Mouse (Mus musculus) megakaryocyte progenitor cell, adult 5-6 weeks (primary cell): ENCODE data around the gene Ctnnbl1. TPM values are rescaled to one million over a fixed set of nuclear protein-coding genes. Genes with fewer than 3 reads are reported as not detected.

ENCODE experiments used
- ATAC-seq: replicated peaks from 2 replicates; pipeline ENCODE4 v1.8.0; 2016; ENCODE audit warnings: mild to moderate bottlenecking, moderate TSS enrichment, inconsistent platforms; ENCODE audit not compliant: poor library complexity
- total RNA-seq, 2 experiments: library from RNA; stranded (forward) in 1 of 2; stranded (reverse) in 1 of 2; fragments of 157-497, 149-512 nt in 1 of 2; fragments of 200-1000 nt in 1 of 2; gene quantifications; 2 replicates each; pipeline versions ENCODE4 v1.2.3 to v1.2.4; 2015 to 2017

Ctnnbl1 gene
- total RNA-seq, 2 experiments from 2014 or later: 22.5 to 44.0 TPM

DNA sequence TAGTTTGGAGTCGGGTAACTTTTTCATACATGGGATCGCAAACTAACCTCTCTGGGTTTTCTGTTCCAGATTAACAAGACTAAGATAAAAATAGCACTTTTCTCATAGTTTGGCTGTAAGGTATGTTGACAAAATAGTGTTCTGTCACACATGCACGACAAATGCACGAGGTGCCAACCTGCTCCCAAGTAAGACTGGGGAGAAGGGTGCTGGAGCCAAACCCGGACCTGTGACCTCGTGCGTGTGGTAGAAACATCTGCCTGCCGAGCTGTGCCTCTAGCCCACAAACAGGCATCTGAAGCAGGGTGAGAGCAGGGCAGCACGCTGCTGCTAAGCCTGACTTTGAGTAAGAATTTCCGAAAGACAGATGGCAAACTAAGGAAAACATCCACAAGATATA, 125.1 kb downstream of the Ctnnbl1 start:
- no peak for ATAC-seq

DNA sequence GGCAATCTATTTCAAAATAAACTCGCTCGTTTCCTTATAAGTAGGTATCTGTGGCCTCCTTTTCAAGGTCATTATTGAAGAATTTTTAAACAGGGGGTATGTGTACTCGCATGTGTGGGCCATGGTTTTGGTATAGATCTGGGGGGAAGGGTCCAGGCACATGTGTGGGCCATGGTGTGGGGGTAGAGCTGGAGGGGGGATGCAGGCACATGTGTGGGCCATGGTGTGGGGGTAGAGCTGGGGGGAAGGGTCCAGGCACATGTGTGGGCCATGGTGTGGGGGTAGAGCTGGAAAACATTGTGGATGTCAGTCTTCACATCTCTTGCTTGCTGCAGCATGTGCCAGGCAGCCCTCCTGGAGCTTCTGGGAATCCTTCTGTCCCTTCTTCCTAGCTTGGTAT, 129.9 kb downstream of the Ctnnbl1 start:
- no peak for ATAC-seq

DNA sequence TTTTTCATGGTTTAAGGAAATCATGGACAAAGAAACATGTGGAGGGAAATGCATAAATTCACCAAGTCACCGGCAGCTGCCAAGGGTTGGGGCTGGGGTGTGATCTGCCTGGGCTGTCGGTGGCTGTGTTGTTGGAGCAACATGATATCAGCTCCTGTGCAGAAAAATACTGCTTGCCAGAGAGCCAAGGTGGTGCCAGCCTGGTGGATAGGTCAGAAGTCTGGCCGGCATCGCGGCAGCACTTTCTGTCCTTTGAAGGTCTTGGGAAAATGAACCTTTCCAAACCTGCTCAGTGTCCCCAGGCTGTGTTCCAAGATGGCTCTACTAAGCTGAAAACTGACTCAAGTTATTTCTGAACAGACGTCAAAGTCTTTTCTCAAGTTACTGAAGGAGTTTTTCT, 133.0 kb downstream of the Ctnnbl1 start:
- no peak for ATAC-seq

DNA sequence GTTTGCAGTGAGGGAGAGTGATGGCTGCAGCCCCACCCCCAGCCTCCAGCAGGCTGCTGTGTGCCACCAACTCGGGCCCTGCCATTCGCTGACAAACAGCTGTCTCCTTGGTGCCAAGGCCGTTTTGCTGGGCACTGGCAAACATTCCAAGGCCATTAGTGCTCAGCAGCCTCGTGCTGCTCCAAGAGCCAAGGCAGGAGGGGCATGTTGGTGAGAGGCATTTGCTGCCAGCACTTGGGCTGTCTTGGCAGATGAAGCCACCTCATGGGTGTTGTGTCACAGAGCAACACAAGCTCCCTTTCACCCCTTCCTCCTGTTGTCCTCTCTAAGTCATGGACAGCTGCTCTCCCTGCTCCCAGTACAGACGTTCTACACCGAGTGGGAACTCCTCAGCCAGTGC, 136.0 kb downstream of the Ctnnbl1 start:
- ATAC-seq: no peak

DNA sequence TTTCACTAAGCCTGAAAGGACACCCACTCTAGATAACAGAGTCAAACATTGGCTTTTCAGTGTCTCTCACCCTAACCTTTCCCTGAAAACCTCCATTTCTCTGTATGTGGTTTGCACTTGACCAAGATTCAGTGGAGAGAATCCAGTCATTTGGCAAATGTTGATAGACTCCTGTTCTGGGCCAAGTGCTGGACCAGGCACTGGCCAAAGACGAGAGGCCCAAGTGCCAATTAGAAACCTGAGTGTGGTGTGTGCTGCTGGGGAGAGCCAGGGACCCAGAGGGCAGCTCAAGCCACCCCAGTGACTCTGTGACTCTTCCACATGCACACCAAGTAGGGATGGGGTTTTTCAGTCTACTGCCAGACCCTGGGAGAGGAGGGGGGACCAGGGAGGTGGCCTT, 136.5 kb downstream of the Ctnnbl1 start:
- no peak for ATAC-seq

DNA sequence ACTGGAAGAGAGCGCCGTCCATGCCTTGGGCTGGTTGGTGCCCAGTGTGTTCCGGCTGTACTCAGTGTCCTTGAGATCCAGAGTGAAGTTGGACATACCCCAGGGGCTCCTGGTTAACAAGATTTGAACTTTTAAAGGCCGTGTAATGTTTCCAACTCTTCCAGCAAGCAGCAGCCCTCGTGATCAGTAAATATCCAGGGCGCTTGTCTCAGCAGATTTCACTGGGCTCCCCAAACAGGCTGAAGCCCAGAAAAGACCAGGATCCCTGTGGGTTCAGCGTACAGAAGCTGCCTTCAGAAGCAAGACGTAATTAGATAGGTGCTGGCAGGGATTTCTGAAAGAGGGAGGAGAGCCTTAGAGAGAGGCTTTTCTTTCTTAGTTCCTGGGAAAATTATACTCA, 137.9 kb downstream of the Ctnnbl1 start:
- no peak for ATAC-seq

DNA sequence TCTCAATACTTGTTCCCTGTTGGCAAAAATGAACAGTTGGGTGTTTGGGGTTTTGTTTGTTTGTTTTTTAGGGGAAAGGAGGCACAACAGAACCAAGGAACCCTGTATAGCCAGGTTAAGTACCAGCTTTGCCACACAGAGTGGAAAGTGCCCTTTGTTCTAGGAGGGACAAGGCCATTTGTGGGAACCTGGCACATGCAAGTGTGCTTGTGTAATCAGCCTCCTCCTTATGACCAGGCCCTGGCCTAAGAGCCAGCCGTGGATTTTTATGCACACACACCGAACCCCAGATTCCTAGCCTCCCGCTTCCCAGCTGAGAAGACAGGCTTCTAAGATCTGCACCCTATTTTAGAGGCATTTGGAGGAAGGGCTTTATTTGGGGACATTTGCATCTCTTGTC, 140.2 kb downstream of the Ctnnbl1 start:
- no peak for ATAC-seq

DNA sequence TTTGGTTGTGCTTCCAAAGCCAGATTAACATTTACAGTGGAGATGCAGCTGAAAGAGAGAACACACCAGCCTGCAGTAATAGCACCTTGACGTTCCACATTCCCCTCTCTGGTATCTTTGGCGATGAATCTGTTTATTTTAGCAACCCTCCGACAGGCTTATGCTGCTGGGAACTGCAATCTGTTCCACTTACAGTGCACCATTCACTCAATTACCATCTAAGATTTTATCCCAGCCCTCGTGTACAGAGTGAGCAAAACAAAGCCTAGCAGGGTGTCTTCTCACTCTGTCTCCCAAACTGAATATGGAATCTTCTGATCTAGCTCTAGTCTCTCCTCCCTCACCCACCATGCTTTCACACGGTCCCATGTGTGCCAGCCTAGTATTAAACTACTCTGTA, 140.8 kb downstream of the Ctnnbl1 start:
- ATAC-seq: no peak

DNA sequence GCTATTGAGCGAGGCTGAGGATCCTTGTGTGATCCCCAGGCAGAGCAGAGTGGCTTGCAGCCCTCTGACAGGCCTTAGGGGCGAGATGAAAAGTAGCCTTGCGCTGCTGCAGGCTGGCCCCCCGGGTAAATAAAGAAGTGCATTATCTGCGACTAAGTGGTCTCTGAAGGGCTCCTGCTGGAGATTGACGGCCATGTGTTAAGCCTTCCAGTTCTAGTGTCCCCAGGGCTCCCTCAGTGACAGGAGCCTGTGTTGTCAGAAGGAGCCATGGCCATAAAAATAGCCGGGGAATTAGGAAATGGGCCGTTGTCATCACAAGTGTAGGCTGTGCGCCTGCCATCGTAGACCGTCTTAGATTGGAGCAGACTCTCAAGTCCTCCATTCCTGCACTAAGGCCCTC, 144.7 kb downstream of the Ctnnbl1 start:
- ATAC-seq: no peak

DNA sequence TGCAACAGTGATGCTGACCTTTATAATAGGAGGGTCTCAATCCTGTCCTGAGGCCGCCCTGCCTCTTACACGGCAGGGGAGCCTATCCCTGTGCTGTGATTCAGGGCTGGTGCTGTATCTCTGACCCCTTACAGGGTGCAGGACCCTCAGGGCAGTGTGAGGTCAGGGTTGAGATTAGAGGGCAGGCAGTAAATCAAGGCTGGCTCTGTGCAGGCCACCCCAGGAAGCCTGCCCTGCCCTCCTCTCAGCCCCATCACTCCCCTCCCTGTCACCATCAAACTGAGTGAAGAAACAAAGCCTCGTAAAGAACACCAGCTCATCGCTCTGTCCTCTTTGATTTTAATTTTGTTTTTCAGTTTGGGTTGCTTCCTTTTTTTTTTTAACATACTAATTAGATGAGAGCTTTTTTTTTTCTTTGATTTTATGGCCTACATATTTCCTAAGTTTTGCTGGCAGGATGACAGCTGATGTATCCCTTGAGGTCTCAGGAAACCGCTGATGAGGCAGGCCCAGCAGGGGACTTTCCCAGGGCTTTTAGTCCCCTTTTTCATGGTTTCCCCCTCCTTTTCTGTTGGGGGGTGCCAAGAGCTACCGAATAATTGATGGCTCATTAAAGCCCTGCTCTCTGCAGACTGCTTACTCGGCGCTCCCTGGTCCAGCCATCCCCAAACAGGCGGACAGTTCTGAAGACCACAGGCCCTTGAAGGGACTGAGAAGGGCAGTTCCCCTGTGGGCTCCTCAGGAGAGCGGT, 150.2 kb downstream of the Ctnnbl1 start:
- ATAC-seq: no peak

DNA sequence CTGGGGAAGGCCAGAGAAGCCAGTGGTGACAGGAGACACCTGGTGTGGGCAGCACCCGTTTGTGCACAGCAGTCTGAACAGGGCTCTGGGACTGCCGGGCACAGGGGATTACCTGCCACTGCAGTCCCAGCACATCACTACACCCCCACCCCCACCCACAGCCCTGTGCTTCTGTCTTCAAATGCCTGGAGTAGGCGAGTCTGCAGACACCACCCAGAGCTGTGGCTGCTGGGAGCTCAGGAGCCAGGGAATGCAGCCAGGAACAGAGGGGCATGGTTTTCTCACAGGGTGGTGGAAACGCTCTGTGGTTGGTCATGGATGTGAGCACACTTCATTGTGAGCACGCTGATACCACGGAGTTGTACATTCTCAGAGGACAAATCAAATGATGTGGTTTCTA, 154.0 kb downstream of the Ctnnbl1 start:
- ATAC-seq: no peak

DNA sequence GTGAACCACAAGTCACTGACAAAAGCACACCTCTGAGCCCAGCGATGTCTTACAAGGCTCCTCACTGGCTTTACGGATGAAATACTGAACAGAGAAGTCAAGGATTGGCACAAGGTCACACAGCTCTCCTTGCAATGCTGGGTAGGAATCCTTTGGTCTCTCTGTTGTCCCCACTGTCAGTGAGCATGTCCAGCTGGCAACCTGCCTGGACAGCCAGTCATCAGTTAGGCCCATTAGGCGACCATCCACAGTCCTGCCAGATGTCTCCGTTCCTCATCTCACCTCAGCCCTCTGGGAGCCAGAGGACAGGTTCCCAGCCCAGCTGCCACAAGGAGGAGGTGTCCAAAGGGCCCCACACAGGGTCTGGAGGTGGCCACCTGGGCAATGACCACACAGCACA, 159.9 kb downstream of the Ctnnbl1 start:
- ATAC-seq: no peak

DNA sequence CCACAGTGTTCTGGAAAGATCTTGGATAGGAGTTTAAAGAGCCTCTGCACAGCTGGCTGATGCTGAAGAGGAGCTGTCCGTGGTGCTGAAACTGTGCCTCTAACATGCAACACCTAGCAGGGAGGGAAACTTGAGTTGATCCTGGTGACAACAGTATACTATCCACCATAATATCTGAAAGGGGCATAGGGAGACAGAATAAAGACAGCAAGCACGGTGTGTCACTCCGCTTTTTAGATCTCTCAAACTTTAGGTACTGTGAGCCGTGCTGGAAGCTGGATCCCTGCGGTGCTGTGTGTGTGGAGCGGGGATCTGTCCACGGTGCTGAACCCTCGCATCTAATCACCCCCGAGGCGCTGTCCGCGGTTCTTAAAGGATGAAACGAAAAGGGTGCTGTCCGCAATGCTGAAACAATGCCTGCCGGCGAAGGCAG, 176.0 kb downstream of the Ctnnbl1 start:
- ATAC-seq: peak; percentile 98

DNA sequence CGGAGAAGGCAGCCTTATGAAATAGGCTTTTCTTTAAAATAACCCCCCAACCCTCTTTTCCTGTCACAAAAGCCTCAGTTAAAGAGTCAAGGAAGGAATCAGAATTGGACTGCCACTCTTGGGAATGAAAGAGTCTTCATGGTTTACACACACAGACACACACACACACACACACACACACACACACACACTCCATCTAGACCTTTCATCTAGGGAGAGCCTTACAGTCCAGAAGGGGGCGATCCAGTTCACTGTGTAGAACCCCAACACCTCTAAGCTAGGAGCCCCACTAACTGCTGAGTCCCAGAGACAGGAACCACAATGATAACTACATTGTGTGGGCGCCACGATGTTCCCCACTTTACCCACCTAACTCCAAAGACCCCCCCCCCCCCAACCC, 176.5 kb downstream of the Ctnnbl1 start:
- ATAC-seq: no peak

DNA sequence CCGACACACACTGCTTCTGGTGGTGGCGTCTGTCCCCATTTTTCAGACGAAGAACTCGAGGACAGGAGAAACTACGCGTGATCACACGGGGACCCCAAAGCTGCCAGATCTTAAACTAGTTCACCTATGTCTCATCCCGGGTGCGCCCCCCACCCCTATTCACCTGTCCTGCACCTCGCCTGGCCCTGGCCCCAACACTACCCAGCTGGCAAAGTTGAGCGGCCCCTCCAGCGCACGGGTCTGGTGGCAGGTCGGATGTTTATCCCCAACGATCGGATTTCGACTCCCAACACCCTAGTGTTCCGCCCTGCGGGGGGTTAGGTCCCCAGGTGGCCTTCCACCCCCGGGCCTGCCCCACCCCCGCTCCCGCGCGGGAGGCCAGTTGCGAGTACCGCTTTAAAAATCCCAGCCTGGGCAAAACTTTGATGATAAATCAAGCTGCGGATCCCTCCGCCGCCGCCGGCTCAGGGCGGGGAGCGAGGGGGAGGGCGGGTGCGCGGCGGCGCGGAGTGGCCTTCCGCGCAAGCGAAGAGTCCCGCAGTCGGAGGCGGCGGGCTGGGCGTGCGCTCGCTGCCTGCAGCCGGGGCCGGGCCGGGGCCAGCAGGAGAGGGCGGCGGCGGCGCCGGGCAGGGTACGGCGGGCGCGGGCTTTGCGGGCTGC, 177.0 kb downstream of the Ctnnbl1 start, which contains the start of gene Vstm2l:
Gene Vstm2l (plus strand): TSS at position 549 of the 660 bp plus-strand sequence.
- no peak for ATAC-seq

DNA sequence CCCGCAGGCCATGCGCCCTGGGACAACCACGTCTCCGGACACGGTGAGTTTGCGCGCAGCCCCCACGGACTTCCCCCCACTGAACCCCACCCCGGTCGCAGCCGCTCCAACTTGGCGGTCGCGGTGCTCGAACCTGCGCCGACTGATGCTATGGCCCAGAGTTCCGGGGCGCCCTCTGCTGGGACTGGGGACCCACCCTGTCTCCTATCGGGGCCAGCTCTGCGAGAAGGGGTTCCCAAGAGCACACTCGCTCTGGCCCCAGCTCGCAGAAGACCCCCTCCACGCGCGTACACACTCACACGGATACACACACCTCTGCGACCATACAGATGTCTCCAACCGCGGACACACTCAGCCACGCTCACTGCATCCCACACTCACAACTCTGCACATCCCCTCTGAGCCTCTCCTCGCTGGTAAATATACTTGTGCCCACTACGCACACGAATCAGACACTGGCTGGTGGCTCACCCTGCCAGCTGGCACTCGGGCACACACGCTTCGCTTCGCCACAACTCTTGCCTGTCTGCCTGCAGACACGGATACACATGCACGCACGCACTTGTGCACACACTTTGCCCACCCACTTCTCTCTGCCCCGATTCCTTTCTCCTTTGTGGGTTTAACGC, 177.8 kb downstream of the Ctnnbl1 start:
- ATAC-seq: no peak

DNA sequence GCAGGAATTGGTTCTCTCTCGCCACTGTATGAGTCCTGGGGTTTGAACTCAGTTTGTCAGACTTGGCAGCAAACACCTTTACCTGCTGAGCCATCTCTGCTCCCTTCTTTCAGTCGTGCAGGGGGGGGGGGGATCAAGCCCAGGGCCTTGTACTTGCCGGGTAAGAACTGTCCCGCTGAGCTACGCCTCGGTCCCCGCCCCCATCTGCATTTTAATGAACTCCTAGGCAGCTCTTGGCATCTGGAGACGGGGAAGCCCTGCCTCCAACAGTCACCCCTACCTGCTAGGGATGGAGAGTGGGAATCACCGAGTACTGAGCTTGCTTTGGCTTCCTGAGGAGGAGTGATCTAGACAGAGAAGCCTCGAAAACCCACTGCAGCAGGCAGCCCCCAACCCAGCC, 181.3 kb downstream of the Ctnnbl1 start:
- no peak for ATAC-seq

DNA sequence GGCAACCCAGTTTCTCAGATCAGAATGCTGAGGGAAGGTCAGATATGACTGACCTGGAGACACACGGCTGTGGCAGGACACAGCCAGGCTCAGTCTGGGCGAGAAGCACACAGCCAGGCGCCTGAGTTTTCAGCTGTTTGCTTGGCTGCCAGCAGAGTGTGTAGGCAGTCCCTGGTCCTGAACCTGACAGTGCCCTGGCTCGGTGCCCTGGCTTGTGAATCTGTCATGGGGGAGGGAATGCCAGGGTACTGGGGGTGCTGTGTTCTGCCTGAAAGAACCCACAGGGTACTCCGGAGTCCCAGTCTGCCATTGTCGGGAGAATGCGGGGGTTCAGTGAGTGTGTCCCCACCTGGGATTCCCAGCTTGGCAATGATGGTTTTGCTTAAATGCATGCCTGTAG, 184.3 kb downstream of the Ctnnbl1 start:
- ATAC-seq: no peak

DNA sequence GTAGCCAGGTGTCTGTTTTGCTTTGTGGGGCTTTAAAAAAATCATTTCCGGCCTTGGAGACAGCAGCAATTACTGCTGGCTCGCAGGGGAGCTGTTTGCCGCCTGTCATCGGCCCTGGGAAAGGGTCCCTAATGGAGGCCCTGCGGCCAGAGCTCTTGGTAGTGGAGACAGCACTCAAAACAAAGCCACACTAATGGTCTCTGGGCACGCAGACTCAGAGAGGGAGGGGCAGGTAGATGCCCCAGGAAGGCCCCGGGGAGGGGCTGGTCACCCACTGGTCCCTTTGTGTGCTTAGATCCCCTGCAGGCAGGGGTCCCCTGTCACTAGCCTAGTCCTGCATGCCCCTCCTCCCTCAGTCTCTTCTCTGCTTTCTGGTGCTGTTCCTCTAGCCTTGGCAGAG, 186.2 kb downstream of the Ctnnbl1 start:
- no peak for ATAC-seq

DNA sequence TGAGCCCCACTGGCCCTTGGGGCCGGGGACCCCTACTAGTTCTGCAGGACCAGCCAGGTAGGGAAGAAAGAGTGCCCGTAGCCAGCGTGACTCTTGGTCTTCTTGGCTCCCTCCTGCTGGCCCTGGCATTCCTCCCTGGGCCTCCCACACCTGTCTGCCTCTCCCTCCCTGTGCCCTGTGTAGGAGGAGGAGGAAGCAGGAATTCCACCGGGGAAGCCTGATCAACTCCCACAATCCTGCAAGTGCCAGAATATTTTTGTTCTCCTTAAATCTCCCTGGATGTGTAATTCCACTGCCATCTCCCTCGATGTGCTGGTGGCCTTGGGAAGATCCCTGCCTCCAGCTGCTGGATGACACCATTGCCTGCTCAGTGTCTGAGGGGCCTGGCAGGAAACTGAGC, 187.3 kb downstream of the Ctnnbl1 start:
- no peak for ATAC-seq

DNA sequence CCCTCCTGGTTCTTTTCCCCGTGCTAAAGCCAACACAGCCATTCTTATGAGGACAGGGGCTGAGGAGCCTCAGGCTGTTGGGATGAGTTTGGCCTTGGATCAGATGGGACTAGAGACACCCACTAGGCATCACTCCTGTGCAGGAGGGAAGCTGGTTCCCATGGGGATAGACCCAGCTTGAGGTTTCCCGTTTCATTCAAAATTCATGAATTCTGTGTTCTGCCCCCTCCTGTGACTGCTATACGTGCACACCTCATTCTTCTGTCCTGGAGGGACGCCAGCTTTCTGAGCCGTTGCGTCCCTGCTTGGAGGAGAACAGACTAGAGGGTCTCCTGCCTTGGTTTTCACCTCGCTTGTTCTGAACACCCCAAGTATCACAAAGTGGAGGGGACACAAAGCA, 189.3 kb downstream of the Ctnnbl1 start:
- no peak for ATAC-seq

DNA sequence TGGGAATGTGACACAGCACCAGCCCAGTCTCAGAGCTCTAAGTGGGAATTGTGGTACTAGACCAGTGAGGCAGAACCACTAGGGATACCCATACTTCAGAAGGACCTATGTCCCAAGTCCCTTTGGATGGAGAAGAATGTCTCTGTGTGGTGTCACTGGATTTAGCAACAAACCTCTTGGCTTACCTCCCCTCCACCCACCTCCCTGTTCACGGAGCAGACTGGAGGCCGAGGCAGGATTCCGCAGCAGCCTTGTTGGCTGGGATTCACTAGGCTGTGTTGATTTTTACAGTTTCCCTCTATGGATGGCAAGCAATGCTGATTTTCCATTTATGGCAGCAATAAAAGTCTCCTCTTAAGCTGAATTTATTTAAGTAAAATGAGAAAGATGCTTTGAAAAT, 189.7 kb downstream of the Ctnnbl1 start:
- no peak for ATAC-seq
